Mouse (Mus musculus): ENCODE results near the gene Zfp503.

Gene Zfp503

DNA sequence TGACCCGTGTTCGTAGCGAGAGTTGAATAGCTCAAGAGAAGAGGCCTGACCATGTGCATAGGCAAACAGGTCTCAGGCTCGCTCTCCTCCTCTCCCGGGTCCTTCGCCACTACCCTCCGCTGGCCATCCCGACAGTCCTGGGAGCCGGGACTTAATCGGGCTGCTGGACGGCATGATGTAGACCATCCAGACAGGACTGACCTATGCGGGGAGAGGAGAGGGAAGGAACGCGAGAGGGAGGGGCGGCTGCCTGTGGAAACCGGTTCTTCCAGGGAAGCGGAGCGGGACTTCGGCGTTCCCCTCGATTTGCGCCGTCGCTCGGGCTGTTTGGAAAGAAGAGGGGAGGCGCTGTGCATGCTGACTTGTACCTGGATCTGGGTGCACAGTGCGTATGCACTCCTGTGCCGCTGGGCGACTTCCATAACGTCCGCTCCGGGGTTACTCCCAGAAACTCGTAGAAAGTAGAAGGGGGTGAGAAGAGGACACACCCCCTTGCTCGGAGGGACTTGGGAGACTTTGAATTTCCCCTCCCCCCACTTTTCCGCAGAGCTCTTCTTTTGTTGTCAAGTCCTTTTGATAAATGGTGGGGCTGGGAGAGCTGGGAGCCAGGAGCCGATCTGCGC, at the start of gene Zfp503:
Gene Zfp503, minus strand, starts transcription at position 311 of the 623 bp plus-strand sequence.
- 2% methylated on average over 37 of the region's 37 CpGs for WGBS

DNA sequence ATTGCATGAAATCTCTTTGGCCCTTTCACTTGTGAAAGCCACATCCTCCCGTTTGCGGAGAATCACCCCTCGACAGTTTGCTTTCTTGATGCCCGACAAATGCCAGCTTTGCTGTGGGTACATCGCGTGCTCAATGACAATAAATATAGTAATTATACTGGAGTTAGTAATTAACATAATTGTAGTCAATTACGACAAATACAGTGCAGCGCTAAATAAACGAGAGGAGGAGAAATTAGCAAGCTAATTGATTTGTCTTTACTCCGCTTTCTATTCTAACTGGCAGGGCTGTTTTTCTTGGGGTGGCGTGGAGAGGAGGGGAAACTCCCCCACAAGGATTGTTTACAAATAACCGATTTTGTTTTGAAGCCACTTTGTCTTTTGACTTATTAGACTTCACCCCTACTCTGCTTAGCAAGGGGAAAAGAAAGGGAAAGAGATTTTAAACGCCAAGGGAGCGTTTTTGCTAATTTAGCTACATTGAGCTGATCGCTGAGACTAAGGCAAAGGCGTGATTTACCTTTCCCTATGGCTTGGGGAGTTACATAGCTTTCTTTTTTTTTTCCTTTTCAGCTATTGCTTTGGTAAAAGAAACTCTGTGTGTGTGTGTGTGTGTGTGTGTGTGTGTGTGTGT, 48.2 kb upstream of the Zfp503 start:
- WGBS, result 47% methylated on average over 16 of the region's 16 CpGs

DNA sequence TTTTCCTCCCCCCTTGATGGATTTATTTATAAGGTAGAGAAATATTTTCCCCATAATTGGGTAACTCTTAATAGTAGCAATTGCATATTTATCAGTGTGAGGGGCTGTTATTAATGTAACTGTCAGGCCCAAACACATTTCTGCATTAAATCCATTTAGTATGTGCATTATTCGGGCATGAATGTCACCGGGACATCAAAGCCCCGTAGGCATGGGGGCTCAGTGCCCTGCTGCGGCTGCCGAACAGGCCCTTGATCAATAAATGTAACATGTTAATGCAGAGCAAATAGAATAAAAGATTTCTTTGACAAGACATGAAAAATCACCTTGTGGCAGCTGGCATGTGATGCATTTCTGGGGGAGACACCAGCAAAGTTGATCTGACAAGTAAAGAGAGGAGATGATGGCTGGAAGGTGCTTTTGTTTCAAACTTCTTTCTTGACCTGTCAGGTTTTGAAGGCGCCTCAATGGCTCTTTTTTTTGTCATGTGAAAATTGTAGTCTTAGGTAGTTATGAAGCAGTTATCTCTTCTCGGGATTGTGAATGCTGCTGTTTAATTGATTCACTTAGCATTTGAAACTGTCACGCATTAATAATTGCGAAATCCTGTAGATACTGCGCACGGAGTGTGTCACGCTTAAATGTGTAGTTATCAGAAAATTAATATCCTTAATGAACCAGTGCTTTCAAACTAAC, 47.5 kb upstream of the Zfp503 start:
- 62% methylated on average over 12 of the region's 12 CpGs for WGBS

DNA sequence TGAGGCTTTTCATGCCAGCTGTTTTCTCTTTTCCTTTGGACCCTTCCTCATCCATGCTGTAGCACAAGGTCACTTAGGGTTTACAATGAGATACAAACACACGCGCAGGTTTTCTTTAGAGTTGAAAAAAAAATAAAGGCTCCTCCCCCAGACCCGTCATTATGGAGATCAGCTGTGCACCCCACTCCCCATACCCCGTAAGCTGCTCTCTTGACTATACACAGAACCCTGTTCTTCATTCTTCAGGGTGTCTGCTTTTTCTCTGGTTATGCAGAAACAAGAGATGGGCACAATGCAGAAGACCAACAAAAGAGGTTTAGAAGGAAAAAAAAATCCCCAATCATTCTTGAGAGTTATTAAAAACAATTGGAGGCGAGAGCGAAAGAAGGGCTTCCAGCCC, 46.9 kb upstream of the Zfp503 start:
- 64% methylated on average over 6 of the region's 6 CpGs for WGBS

DNA sequence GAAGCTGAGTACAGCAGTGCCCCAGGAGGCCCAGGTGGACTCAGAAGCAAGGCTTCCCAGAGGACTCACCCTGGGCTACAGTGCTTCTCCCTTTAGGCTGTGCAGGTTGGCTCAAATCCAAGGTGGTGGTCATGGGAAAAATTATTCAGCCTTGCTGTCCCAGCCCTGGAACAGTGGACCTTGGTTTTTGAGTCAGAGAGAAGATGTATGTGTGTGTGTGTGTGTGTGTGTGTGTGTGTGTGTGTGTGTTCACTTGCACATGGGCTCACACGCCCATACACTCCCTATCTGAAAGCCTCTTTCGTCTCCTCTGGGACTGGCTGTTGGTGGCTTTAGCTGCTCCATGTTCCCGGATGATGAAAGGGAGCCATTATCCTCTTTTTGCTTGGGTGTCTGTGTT, 46.5 kb upstream of the Zfp503 start:
- WGBS, result 67% methylated on average over 3 of the region's 3 CpGs

DNA sequence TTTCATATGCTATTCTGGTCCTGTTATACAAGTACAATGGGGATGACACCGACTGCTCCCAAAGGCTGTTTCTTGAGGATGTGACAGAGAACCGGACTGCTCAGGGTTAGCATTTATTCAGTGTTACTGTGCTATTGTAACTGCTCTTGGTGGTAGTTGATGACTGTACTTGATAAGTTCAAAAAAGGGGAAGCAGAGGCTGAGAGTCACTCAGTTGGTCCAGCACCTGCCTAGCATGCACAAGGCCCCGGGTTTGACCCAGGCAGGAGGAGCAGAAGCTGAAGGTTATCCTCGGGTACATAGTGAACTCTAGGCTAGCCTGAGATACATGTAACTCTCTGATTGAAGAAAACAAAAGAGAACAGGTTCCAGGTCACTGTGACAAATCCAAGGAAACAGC, 34.1 kb upstream of the Zfp503 start:
- 75% methylated on average over 4 of the region's 4 CpGs for WGBS

DNA sequence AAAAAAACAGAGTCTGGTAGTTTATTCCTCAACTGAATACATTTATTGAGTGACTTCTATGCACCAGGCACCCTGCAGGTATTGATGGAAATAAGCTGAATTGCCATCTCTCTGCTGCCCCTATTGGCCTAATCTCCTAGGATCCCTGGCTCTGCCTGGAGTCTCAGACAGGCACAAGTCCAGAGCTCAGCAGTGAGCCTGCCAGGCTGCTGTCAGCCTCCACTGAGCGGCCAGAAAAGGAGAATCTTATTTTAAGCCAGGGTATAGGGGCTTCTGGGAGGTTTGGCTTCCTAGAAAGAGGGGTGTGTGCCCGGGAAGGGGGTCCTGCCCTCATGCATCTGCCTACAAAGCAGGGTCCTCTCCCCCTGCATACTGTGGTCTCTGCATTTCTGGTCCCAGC, 31.5 kb upstream of the Zfp503 start:
- WGBS, result 17% methylated on average over 2 of the region's 2 CpGs

DNA sequence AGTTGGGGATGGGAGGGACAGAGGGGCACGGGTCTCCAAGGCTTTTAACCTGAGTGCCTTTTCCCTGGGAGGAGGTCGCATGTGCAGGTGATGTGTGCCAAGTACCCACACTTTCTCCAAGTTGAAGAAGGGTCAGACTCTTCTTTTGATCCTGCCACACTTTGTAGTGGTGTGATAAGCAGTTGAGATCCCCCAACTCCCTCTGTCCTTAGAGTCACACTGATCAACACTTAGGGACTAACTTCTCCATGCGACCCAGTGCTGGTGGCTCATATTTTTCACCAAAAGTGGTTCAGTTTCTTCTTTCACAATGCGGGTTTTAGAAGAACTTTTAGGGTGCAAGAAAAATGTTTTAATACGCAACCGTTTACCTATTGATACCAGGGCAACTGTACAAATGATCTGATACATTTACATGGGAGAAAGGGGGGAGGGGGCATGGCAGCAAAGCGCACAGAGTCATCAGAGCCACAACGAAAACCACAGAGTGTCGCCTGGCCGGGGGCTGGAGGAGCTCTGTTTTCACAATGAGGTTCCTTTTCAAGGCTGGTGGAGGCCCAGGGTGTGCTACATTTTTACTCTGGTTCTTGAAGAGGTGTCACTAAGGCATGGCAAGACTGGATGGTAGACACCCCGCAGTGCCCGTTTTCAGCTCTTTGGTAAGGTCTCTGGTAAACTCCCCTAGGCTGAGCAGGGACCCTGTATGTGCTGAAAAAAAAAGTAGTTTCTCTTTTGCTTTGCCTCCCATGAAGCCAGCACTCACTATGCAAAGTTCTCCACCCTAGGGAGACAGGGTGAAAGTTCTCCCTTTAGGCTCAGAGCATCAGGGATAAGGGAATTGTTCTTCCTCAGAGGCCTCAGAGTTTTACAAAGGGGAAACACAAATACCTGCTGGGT, 30.8 kb upstream of the Zfp503 start:
- WGBS, result 62% methylated on average over 12 of the region's 12 CpGs

DNA sequence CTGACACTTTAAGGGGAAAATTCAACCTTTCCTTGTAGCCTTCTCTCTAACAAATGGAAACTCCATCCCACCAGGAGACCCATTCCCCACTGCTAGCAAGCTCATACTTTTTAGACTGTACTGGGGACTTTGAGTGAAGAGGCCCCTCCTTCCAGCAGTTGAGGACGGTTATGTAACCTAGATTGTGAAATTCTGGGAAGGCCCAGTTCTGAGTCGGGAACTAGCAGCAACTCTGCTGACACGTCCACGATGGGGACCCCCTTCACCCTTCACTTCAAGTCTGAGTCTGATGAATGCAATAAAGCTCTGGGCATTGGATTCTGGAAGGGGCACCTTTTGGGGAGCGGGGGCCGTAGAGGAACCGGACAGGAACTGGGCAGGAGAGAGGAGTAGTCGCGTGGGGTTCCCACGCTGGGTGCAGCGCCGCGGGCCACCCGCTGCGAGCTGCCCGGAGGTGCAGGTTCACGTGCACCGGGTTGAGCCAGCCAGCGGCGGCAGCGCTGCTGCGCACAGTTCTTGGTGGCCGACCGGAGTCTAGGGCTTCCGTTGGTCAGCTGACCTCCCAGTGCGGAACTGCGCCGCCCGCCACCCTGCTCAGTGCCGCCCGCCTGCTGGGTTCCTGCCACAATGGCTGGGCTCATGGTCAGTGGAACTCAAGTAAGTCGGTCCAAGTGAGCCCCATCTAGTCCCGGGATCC, 30.0 kb upstream of the Zfp503 start, which contains the start of gene Lrmda:
Gene Lrmda, plus strand, starts transcription at position 461 of the 697 bp plus-strand sequence.
- 7% methylated on average over 33 of the region's 33 CpGs for WGBS

DNA sequence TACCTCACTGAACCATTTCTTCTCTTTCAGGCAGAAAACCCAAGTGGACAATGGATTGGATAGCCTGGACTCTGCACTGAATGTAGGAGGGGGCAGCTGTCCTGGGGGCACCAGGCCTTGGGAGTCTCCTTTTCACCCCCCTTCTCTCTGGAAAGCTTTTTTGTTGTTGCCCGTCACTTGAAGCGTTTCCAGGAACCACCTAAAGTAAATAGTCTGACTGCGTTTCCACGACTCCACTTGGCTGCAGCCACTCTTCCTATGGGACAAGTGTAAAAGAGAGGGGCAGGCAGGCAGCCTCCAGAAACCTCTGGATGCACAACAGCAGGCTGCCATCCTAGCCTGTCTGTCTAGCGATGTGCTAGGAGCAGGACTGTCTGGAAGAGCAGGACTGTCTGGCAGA, 27.6 kb upstream of the Zfp503 start:
- 77% methylated on average over 5 of the region's 5 CpGs for WGBS

DNA sequence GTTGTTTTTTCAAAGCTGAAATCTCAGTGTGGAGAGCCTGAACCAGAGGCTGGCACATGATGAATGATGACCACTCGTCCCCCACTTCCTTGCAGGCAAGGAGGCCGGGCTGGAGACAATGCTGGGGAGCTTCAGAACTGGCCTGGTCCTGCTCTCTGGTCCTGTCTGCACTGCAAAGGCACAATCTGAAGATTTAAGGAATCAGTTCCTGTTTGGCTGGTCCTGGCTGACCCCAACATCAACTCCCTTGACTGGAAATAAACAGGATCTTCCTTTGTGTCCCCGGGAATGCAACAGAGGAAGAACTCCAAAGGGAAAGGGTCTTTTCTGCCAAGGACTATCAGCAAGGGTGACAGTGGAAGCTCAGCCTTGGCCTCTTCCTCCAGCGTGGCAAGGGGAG, 25.4 kb upstream of the Zfp503 start:
- WGBS, result 72% methylated on average over 4 of the region's 4 CpGs

DNA sequence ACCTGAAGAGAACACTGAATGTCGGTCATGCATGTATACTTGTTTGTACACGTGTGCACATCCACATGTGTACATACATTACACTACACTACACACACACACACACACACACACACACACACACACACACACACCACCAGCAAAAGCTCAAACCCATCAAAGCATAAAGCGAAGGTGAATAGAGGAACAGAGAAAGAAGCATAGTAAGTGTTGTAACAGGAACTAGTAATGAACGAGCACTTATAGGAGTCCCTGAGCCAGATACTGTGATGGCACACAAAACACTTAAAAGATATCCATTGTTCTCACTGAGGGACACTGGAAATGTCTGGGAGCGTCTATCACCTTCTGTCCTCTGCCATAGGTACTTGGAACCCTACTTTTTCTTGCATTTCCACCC, 24.9 kb upstream of the Zfp503 start:
- 90% methylated on average over 5 of the region's 5 CpGs for WGBS

DNA sequence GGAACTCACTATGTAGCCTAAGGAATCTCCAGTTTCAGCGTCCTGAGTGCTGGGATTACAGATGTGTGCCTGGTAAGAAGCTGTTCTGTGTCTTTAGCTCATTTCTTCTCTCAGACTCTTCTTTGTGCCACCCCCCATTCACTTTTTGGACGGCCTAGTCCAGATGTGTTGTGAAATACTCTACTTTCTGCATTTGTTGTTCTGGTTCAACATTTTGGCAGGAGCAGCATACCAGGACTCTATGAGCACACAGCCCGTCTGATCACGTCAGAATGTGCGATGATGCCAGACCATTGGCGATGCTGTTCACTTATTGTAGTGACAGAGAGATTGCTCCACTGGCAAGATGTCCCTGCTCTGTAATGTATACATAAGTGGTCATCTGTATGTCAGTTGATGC, 17.6 kb upstream of the Zfp503 start:
- 86% methylated on average over 6 of the region's 6 CpGs for WGBS

DNA sequence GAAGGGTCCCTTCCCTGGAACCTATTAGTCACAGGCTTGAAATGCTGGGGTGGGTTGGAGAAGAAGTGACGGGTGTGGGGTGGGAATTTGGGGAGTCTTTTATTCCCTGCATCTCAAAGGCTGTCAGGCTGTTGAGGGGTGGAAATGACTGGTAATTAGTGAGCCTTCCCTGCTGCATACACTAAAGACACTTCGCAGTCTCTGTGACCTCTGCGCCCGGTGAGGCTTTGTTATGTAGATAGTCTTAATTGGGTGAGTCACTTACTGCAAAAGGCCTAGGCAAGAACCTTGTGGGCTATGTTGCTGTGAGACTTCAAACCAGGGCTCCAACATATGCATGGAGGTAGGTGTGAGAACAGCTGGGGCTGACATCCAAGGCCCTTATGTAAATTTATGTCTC, 15.5 kb upstream of the Zfp503 start:
- 59% methylated on average over 4 of the region's 4 CpGs for WGBS

DNA sequence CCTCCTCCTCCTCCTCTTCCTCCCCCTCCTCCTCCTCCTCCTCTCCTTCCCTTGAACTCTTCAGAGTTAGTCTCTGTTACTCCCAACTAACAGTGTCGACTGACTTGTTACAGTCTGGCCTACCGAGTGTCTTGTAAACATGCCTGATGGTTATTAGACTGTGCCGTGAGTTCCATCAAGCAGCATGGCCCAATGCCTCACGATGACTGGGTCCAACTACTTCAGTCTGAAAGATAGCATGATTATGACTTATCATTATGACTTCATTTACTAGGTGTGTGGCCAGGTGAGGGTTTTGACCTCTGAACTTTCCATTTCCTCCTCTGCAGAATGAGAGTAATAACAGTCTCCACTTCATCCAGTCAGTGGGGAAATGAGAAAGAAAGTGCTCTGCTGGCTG, 14.2 kb upstream of the Zfp503 start:
- 94% methylated on average over 4 of the region's 4 CpGs for WGBS

DNA sequence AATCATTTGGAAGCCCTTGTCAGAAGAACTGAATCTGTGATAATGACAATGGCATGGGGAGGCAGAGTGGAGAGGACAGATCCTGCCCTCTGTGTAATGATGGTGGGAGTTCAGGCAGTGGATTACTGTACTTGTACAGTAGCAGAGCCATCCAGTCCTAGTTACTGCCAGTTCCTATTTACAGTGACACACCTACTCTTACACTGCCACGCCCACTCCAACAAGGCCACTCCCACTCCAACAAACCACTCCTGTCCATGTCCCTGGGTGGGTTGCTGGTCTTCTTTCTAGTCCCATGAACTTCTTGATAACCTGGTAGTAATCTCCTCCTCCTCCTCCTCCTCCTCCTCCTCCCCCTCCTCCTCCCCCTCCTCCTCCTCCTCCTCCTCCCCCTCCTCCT, 13.8 kb upstream of the Zfp503 start:
- 74% methylated on average over 1 of the region's 1 CpGs for WGBS

DNA sequence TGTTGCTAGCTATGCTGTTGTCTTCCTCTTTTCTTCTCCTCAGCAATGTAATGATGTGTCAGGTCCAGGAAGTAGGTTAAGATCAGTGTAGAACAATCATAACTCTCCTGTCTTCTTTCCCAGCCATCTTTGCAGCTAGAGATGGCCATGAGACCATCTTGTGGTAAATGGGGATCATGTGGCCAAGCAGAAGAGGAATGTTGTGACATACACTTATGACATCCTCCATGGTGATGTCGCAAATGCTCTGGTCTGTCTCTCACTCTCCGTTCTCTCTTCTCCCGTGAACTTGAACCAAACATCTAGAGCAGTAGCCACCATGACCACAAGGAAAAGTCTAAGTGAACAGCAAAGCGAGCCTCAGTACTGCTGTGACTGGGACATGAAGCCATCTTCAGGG, 10.2 kb upstream of the Zfp503 start:
- 96% methylated on average over 4 of the region's 4 CpGs for WGBS

DNA sequence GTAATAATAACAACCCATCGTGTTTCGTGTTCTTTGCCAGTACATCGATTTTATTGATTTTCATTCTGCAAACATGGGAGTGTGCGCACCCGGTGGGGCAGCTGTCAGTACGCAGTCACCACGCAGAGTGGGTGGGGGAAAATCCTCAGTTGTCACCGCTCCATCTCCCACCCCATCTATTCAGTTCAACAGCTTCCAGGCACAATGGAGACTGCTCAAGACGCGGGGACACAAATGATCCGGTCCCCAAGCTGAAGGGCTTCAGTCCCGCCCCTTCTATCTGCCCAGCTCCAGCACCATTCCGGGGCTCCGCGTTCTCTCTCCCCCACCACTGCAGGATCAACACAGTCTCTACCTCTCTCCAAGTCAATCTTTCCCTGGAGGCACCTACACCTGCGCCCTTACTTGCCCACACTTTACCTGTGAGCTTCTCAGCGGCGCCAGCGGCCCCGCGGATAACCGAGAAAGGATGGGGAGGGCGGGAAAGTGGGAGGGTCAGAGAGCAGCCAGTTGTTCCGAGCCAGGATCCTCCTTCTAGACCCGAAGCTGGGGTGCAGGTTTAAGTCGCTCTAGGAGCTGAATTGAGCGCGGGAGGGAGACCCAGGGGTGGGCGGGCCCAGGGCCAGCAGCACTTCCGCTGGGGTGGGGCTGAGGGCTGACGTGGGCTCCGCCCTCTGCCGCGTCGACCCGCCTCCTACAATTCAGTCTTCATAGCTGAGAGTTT, 5.8 kb upstream of the Zfp503 start:
- WGBS, result 3% methylated on average over 36 of the region's 36 CpGs

DNA sequence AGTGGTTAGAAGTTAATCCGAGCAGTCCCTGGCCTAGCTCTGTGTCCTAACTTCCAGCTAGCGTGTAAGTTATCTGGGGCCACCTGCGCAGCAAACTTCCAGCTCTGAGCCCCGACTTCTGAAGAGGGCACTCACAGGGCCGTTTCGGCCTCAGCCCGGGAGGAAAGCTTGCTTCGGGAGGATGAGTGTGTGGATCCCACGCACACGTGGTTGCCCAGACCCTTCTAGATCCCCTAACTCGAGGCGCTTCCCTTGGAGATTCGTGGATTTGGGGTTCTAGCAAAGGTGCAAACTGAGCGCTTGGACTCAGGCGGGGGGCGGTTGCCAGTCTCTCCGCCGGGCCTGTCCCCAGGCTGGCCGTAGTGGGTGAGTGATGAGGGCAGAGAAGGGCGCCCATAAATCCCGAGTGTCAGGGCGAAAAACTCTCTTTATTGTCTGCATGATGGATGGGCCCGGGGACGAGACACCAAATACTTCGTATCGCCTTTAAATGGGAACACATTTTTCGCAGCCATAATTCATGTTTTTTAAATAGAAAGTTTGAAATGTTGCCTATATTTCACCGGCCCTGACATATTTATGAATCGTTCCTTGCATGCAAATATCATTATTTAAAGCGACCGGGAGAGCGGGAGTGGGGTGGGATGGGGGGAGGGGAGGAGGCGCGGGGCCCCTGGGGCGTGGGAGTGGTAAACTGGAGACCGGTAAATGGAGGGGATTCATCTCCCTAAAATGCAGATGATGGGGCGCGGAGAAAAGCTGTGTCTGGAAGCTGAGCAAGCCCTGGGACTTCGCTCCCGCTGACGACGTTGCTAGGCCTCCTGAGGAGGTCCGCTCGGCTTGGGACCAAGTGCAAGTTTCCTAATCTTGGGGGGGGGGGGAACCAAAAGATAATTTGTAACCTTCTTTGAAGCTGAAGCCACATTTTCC, 4.9 kb upstream of the Zfp503 start:
- 21% methylated on average over 44 of the region's 44 CpGs for WGBS
